Mouse (Mus musculus) frontal cortex, postnatal 14 days (tissue): ENCODE results near the gene Ackr4.

ENCODE experiments used
- DNase-seq, 2 experiments: peaks; one replicate each; pipeline ENCODE4 v3.0.0; 2022; ENCODE audit warnings: low spot score in 2 of 2

Ackr4 gene

GRCm38 (mm10) chr9:104126833-104127232 lies at the start of gene Ackr4:
TSS of gene Ackr4 (minus strand) at chr9:104126933.
- no peak for DNase-seq

GRCm38 (mm10) chr9:104172342-104172741 lies 45.6 kb upstream of the Ackr4 start:
- DNase-seq: no peak

- no peak for DNase-seq
Measured at GRCm38 (mm10) chr9:104171651-104172050, 44.9 kb upstream of the Ackr4 start.

- no peak for DNase-seq
Measured at GRCm38 (mm10) chr9:104169986-104170385, 43.3 kb upstream of the Ackr4 start.

GRCm38 (mm10) chr9:104165926-104166325 lies 39.2 kb upstream of the Ackr4 start:
- DNase-seq: no peak

GRCm38 (mm10) chr9:104164194-104164593 lies 37.5 kb upstream of the Ackr4 start:
- DNase-seq: no peak

- DNase-seq: no peak
Measured at GRCm38 (mm10) chr9:104161117-104161516, 34.4 kb upstream of the Ackr4 start.

- DNase-seq: no peak
Measured at GRCm38 (mm10) chr9:104157291-104157690, 30.6 kb upstream of the Ackr4 start.

- no peak for DNase-seq
Measured at GRCm38 (mm10) chr9:104156506-104156905, 29.8 kb upstream of the Ackr4 start.

GRCm38 (mm10) chr9:104155100-104155715 lies 28.5 kb upstream of the Ackr4 start:
- no peak for DNase-seq

GRCm38 (mm10) chr9:104152121-104152520 lies 25.4 kb upstream of the Ackr4 start:
- DNase-seq: no peak

- DNase-seq: no peak
Measured at GRCm38 (mm10) chr9:104148969-104149368, 22.2 kb upstream of the Ackr4 start.

GRCm38 (mm10) chr9:104146683-104147082 lies 19.9 kb upstream of the Ackr4 start:
- no peak for DNase-seq

GRCm38 (mm10) chr9:104144314-104144996 lies 17.7 kb upstream of the Ackr4 start:
- no peak for DNase-seq

- DNase-seq: no peak
Measured at GRCm38 (mm10) chr9:104142805-104143204, 16.1 kb upstream of the Ackr4 start.

GRCm38 (mm10) chr9:104140351-104140750 lies 13.6 kb upstream of the Ackr4 start:
- DNase-seq: no peak

GRCm38 (mm10) chr9:104130141-104130755 lies 3.5 kb upstream of the Ackr4 start:
- DNase-seq: no peak

GRCm38 (mm10) chr9:104128110-104128509 lies 1.4 kb upstream of the Ackr4 start:
- DNase-seq: no peak

- no peak for DNase-seq
Measured at GRCm38 (mm10) chr9:104123622-104124021, 3.1 kb downstream of the Ackr4 start.

- DNase-seq: no peak
Measured at GRCm38 (mm10) chr9:104123101-104123500, 3.6 kb downstream of the Ackr4 start.

GRCm38 (mm10) chr9:104109151-104109550 lies 17.6 kb downstream of the Ackr4 start:
- no peak for DNase-seq

GRCm38 (mm10) chr9:104108571-104109143 lies 18.1 kb downstream of the Ackr4 start:
- no peak for DNase-seq

- no peak for DNase-seq
Measured at GRCm38 (mm10) chr9:104107482-104107881, 19.3 kb downstream of the Ackr4 start.
